Mouse (Mus musculus): ENCODE results near the gene Tnik. TPM values are rescaled to one million over a fixed set of nuclear protein-coding genes. Genes with fewer than 3 reads are reported as not detected.

Gene Tnik
- polyA plus RNA-seq, 1 experiment from 2014 or later, result 4.3 TPM

- 70% methylated on average over 6 of the region's 6 CpGs for WGBS
- H3K4me1 ChIP-seq, result no peaks in the 10 kb centered on the region
- H3K4me3 ChIP-seq (replicated peaks), result no peak overlapping the region
- H3K27ac ChIP-seq, result no peak overlapping the region
- H3K4me2 ChIP-seq, result no peak overlapping the region
- no peaks in the 10 kb centered on the region for H3K27me3 ChIP-seq
- H3K36me3 ChIP-seq, result no peaks in the 10 kb centered on the region
- H3K9me3 ChIP-seq (replicated peaks), result no peaks in the 10 kb centered on the region
- no peak overlapping the region for H3K9ac ChIP-seq
- no peak for ATAC-seq (replicated peaks; ENCODE audit: low FRiP score)
Measured at GRCm38 (mm10) chr3:28421798-28422197, 158.8 kb downstream of the Tnik start.

GRCm38 (mm10) chr3:28422221-28422620, 159.2 kb downstream of the Tnik start:
- Histone ChIP-seq H3K27me3 (no peaks in the 10 kb centered on the region), H3K36me3 (no peaks in the 10 kb centered on the region), H3K27ac (no peak overlapping the region), H3K4me1 (no peaks in the 10 kb centered on the region), H3K4me3 (replicated peaks) (no peak overlapping the region), H3K9me3 (replicated peaks) (no peaks in the 10 kb centered on the region), H3K9ac (no peak overlapping the region), H3K4me2 (no peak overlapping the region)
- whole genome bisulfite sequencing, result 90% methylated on average over 1 of the region's 1 CpGs
- no peak for ATAC-seq (replicated peaks; ENCODE audit: low FRiP score)

- ATAC-seq (replicated peaks; ENCODE audit: low FRiP score), result no peak
- Histone ChIP-seq H3K4me1 (no peaks in the 10 kb centered on the region), H3K27me3 (no peaks in the 10 kb centered on the region), H3K4me2 (no peak overlapping the region), H3K36me3 (no peaks in the 10 kb centered on the region), H3K4me3 (replicated peaks) (no peak overlapping the region), H3K9ac (no peak overlapping the region), H3K27ac (no peak overlapping the region), H3K9me3 (replicated peaks) (no peaks in the 10 kb centered on the region)
- WGBS, result 86% methylated on average over 6 of the region's 6 CpGs
Measured at GRCm38 (mm10) chr3:28425911-28426310, 162.9 kb downstream of the Tnik start.

- H3K27me3 ChIP-seq, result no peaks in the 10 kb centered on the region
- no peak overlapping the region for H3K9ac ChIP-seq
- no peaks in the 10 kb centered on the region for H3K9me3 ChIP-seq (replicated peaks)
- H3K36me3 ChIP-seq, result no peaks in the 10 kb centered on the region
- H3K4me1 ChIP-seq, result no peaks in the 10 kb centered on the region
- H3K4me3 ChIP-seq (replicated peaks), result no peak overlapping the region
- H3K4me2 ChIP-seq, result no peak overlapping the region
- WGBS, result 73% methylated on average over 2 of the region's 2 CpGs
- ATAC-seq (replicated peaks; ENCODE audit: low FRiP score), result no peak
- no peak overlapping the region for H3K27ac ChIP-seq
Measured at GRCm38 (mm10) chr3:28431459-28431858, 168.4 kb downstream of the Tnik start.

GRCm38 (mm10) chr3:28432321-28432720, 169.3 kb downstream of the Tnik start:
- Histone ChIP-seq H3K27me3 (no peaks in the 10 kb centered on the region), H3K27ac (no peak overlapping the region), H3K9ac (no peak overlapping the region), H3K4me2 (no peak overlapping the region), H3K4me3 (replicated peaks) (no peak overlapping the region), H3K4me1 (no peaks in the 10 kb centered on the region), H3K36me3 (no peaks in the 10 kb centered on the region), H3K9me3 (replicated peaks) (no peaks in the 10 kb centered on the region)
- no peak for ATAC-seq (replicated peaks; ENCODE audit: low FRiP score)
- WGBS, result 78% methylated on average over 5 of the region's 5 CpGs

GRCm38 (mm10) chr3:28435478-28435877, 172.5 kb downstream of the Tnik start:
- Histone ChIP-seq H3K4me1 (no peaks in the 10 kb centered on the region), H3K4me3 (replicated peaks) (no peak overlapping the region), H3K27ac (no peak overlapping the region), H3K36me3 (no peaks in the 10 kb centered on the region), H3K9ac (no peak overlapping the region), H3K27me3 (no peaks in the 10 kb centered on the region), H3K9me3 (replicated peaks) (no peaks in the 10 kb centered on the region), H3K4me2 (no peak overlapping the region)
- no peak for ATAC-seq (replicated peaks; ENCODE audit: low FRiP score)
- 80% methylated on average over 5 of the region's 5 CpGs for WGBS

GRCm38 (mm10) chr3:28437429-28437828, 174.4 kb downstream of the Tnik start:
- no peak overlapping the region for H3K4me3 ChIP-seq (replicated peaks)
- H3K27me3 ChIP-seq, result no peaks in the 10 kb centered on the region
- H3K36me3 ChIP-seq, result no peaks in the 10 kb centered on the region
- H3K27ac ChIP-seq, result no peak overlapping the region
- 86% methylated on average over 5 of the region's 5 CpGs for WGBS
- H3K9ac ChIP-seq, result no peak overlapping the region
- no peaks in the 10 kb centered on the region for H3K4me1 ChIP-seq
- ATAC-seq (replicated peaks; ENCODE audit: low FRiP score), result no peak
- no peak overlapping the region for H3K4me2 ChIP-seq
- H3K9me3 ChIP-seq (replicated peaks), result no peaks in the 10 kb centered on the region

GRCm38 (mm10) chr3:28441545-28441944, 178.5 kb downstream of the Tnik start:
- no peak overlapping the region for H3K4me3 ChIP-seq (replicated peaks)
- H3K4me1 ChIP-seq, result no peaks in the 10 kb centered on the region
- no peak for ATAC-seq (replicated peaks; ENCODE audit: low FRiP score)
- H3K27ac ChIP-seq, result no peak overlapping the region
- no peaks in the 10 kb centered on the region for H3K9me3 ChIP-seq (replicated peaks)
- WGBS, result 74% methylated on average over 4 of the region's 4 CpGs
- H3K9ac ChIP-seq, result no peak overlapping the region
- no peaks in the 10 kb centered on the region for H3K36me3 ChIP-seq
- H3K27me3 ChIP-seq, result no peaks in the 10 kb centered on the region
- no peak overlapping the region for H3K4me2 ChIP-seq

GRCm38 (mm10) chr3:28442116-28442515, 179.1 kb downstream of the Tnik start:
- WGBS, result 95% methylated on average over 4 of the region's 4 CpGs
- Histone ChIP-seq H3K9ac (no peak overlapping the region), H3K4me3 (replicated peaks) (no peak overlapping the region), H3K4me2 (no peak overlapping the region), H3K9me3 (replicated peaks) (no peaks in the 10 kb centered on the region; the same call in 1 of the 2 replicates), H3K36me3 (no peaks in the 10 kb centered on the region), H3K27ac (no peak overlapping the region), H3K4me1 (no peaks in the 10 kb centered on the region), H3K27me3 (no peaks in the 10 kb centered on the region)
- no peak for ATAC-seq (replicated peaks; ENCODE audit: low FRiP score)

- Histone ChIP-seq H3K27me3 (no peaks in the 10 kb centered on the region), H3K27ac (no peak overlapping the region), H3K4me3 (replicated peaks) (no peak overlapping the region), H3K36me3 (no peaks in the 10 kb centered on the region), H3K9ac (no peak overlapping the region), H3K4me2 (no peak overlapping the region), H3K4me1 (no peaks in the 10 kb centered on the region), H3K9me3 (replicated peaks) (no peaks in the 10 kb centered on the region; the same call in 1 of the 2 replicates)
- no peak for ATAC-seq (replicated peaks; ENCODE audit: low FRiP score)
- WGBS, result 68% methylated on average over 4 of the region's 4 CpGs
Measured at GRCm38 (mm10) chr3:28447950-28448349, 184.9 kb downstream of the Tnik start.

- Histone ChIP-seq H3K9me3 (replicated peaks) (no peaks in the 10 kb centered on the region), H3K4me2 (no peak overlapping the region), H3K27me3 (no peaks in the 10 kb centered on the region), H3K4me3 (replicated peaks) (no peak overlapping the region), H3K9ac (no peak overlapping the region), H3K27ac (no peak overlapping the region), H3K36me3 (no peaks in the 10 kb centered on the region), H3K4me1 (no peaks in the 10 kb centered on the region)
- 92% methylated on average over 3 of the region's 3 CpGs for WGBS
- ATAC-seq (replicated peaks; ENCODE audit: low FRiP score), result no peak
Measured at GRCm38 (mm10) chr3:28453458-28453857, 190.4 kb downstream of the Tnik start.

- H3K4me2 ChIP-seq, result no peak overlapping the region
- H3K9ac ChIP-seq, result no peak overlapping the region
- no peak for ATAC-seq (replicated peaks; ENCODE audit: low FRiP score)
- H3K4me3 ChIP-seq (replicated peaks), result no peak overlapping the region
- H3K36me3 ChIP-seq, result no peaks in the 10 kb centered on the region
- H3K27me3 ChIP-seq, result no peaks in the 10 kb centered on the region
- WGBS, result 66% methylated on average over 8 of the region's 8 CpGs
- no peaks in the 10 kb centered on the region for H3K9me3 ChIP-seq (replicated peaks)
- H3K4me1 ChIP-seq, result no peaks in the 10 kb centered on the region
- no peak overlapping the region for H3K27ac ChIP-seq
Measured at GRCm38 (mm10) chr3:28456842-28457241, 193.8 kb downstream of the Tnik start.

GRCm38 (mm10) chr3:28457517-28457916, 194.5 kb downstream of the Tnik start:
- no peak overlapping the region for H3K4me2 ChIP-seq
- no peaks in the 10 kb centered on the region for H3K27me3 ChIP-seq
- H3K9ac ChIP-seq, result no peak overlapping the region
- no peak overlapping the region for H3K27ac ChIP-seq
- no peaks in the 10 kb centered on the region for H3K4me1 ChIP-seq
- WGBS, result 80% methylated on average over 2 of the region's 2 CpGs
- H3K4me3 ChIP-seq (replicated peaks), result no peak overlapping the region
- ATAC-seq (replicated peaks; ENCODE audit: low FRiP score), result no peak
- no peaks in the 10 kb centered on the region for H3K9me3 ChIP-seq (replicated peaks)
- H3K36me3 ChIP-seq, result no peaks in the 10 kb centered on the region

Data from kidney, embryonic 15.5 days (tissue).